Mouse (Mus musculus) CD8-positive naive resting alpha-beta T cell, adult 2 months (primary cell): ENCODE data around the gene Arhgap40.

Experiments used
- DNase-seq, 2 experiments: peaks; one replicate each; pipeline ENCODE4 v3.0.0; 2022; ENCODE audit warnings: low read depth in 2 of 2, low spot score in 2 of 2

Arhgap40 gene

GRCm38 (mm10) chr2:158512528-158512927 is at the start of gene Arhgap40:
Gene Arhgap40, plus strand, starts transcription at chr2:158512796.
- DNase-seq: no peak

GRCm38 (mm10) chr2:158474159-158474558 is 38.4 kb upstream of the Arhgap40 start:
- DNase-seq: no peak

- no peak for DNase-seq
Measured at GRCm38 (mm10) chr2:158477640-158478039, 35.0 kb upstream of the Arhgap40 start.

GRCm38 (mm10) chr2:158498457-158498856 is 14.1 kb upstream of the Arhgap40 start:
- DNase-seq: no peak

GRCm38 (mm10) chr2:158501836-158502812 is 10.5 kb upstream of the Arhgap40 start, which contains the start of gene Adig:
Gene Adig, plus strand, starts transcription at chr2:158502612.
- no peak for DNase-seq

GRCm38 (mm10) chr2:158503226-158503625 is 9.4 kb upstream of the Arhgap40 start:
- DNase-seq: no peak

- no peak for DNase-seq
Measured at GRCm38 (mm10) chr2:158503671-158504070, 8.9 kb upstream of the Arhgap40 start.

- no peak for DNase-seq
Measured at GRCm38 (mm10) chr2:158506475-158506874, 6.1 kb upstream of the Arhgap40 start.

- DNase-seq: no peak
Measured at GRCm38 (mm10) chr2:158507046-158507445, 5.5 kb upstream of the Arhgap40 start.

GRCm38 (mm10) chr2:158510665-158511064 is 1.9 kb upstream of the Arhgap40 start:
- no peak for DNase-seq

GRCm38 (mm10) chr2:158513821-158514336 is 1.3 kb downstream of the Arhgap40 start:
- no peak for DNase-seq

GRCm38 (mm10) chr2:158518583-158518982 is 6.0 kb downstream of the Arhgap40 start:
- DNase-seq: no peak

- no peak for DNase-seq
Measured at GRCm38 (mm10) chr2:158519071-158519470, 6.5 kb downstream of the Arhgap40 start.

GRCm38 (mm10) chr2:158519800-158520199 is 7.2 kb downstream of the Arhgap40 start:
- no peak for DNase-seq

GRCm38 (mm10) chr2:158523060-158523459 is 10.5 kb downstream of the Arhgap40 start:
- no peak for DNase-seq

GRCm38 (mm10) chr2:158524129-158524860 is 11.7 kb downstream of the Arhgap40 start:
- DNase-seq: no peak

- peak; percentile 13 to 35 for DNase-seq
Measured at GRCm38 (mm10) chr2:158534090-158534489, 21.5 kb downstream of the Arhgap40 start.

- DNase-seq: no peak
Measured at GRCm38 (mm10) chr2:158534559-158534958, 22.0 kb downstream of the Arhgap40 start.

GRCm38 (mm10) chr2:158539433-158540305 is 27.1 kb downstream of the Arhgap40 start:
- DNase-seq: no peak

GRCm38 (mm10) chr2:158541286-158541685 is 28.7 kb downstream of the Arhgap40 start:
- no peak for DNase-seq

- no peak for DNase-seq
Measured at GRCm38 (mm10) chr2:158545266-158545665, 32.7 kb downstream of the Arhgap40 start.
